Mouse (Mus musculus) CD4-positive naive resting alpha-beta T cell, adult 57 days (primary cell): ENCODE measurements around the gene Dbil5. TPM values are rescaled to one million over a fixed set of nuclear protein-coding genes. Genes with fewer than 3 reads are reported as not detected.

Source experiments
- total RNA-seq: library from RNA; stranded (reverse); gene quantifications from one replicate; pipeline ENCODE4 v1.2.4, GENCODE M21; 2023

Gene Dbil5
- not detected for total RNA-seq

GRCm38 (mm10) chr11:76217390-76217800, at the start of gene Dbil5, which contains the start of gene Gemin4:
Gene Dbil5, plus strand, starts transcription at chr11:76217608.
Gene Gemin4, minus strand, starts transcription at chr11:76217664.

DNA sequence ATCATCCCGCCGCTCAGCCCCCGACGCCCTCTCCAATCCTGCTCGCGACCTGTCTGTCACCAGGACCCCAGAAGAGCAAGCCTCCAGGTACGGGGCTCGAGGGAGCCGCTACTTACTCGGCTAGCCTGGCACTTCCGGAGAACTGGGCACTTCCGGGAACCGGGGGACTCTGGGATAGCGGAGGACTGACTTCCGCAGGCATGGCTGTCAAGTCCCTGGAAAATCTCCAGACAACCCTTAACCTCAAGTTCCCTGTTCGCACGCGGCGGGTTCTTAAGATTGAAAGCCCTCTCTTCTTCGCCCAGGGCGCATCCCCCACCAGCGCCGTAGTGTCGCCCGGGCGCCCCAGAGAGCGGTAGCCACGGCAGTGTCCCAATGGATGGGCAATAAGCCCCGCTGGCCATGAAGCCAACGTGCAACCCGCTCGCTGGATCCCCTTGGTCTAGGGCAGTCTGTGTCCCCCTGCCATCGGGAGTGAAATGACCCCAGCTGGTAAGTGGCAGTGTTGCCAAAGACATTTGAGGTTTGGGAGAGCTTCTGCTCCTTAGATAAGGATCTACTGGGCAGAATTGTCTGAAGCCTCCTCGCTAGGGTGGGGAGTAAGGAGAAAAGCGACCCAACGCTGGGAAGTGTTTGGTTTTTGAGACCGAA, 37.8 kb upstream of the Dbil5 start, which contains the start of the genes Vps53 and Fam57a:
Gene Vps53, minus strand, starts transcription at position 153 of the 651 bp plus-strand sequence.
Gene Fam57a, plus strand, starts transcription at position 177 of the 651 bp plus-strand sequence.

DNA sequence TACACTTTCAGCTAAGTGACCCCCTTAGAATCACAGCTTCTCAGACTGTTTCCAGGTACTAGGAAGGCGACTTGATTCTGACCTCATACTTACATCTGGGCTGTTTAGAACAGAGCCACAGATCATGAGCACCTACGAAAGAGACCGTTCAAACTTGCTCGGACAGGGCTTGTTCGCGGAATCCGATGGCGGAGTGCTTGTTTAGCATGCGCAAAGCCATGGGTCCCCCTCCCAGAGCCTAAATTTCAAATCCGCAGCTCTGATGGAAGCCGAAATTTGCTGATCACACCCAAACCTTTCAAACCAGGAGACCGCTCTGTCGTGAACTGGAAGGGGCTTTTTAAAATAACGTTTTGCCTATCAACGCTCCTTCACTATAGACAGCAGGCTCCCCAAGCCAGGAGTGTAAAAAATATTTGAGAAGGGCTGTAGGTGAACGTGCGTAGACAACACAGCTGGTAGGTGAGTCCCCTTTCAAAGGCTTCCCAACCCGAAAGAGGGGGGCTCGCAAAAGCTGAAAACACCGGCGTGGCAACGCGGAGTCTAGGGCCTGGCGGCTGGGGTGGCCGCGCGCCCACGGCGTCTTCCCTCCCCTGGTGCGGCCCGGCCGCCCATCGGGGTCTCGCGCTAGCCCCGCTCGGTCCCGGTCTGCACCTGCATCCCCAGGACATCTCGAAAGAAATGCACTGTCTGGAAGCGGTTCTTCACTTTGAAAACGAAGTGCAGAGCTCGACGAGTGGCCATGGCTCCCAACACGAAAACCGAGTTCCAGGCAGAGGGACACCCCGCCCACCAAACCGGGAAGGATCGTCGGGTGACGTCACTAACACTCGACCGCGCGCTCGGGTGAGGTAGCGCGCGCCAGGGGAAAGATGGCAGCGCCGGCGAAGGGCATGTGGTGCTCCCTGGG, 25.7 kb downstream of the Dbil5 start, which contains the start of the genes Mrm3 and Glod4:
Gene Mrm3, plus strand, starts transcription at position 815 of the 910 bp plus-strand sequence.
Gene Glod4, minus strand, starts transcription at position 825 of the 910 bp plus-strand sequence.

Other genes starting within 250 kb of the Dbil5 start
- 1.1 TPM for gene 1700016K19Rik, start 217.7 kb upstream of the Dbil5 start, total RNA-seq
- gene Rflnb, start 189.8 kb upstream of the Dbil5 start, total RNA-seq = 76.1 TPM
- gene Vps53, start 38.0 kb upstream of the Dbil5 start, total RNA-seq = 47.1 TPM
- 2.7 TPM for gene Fam57a, start 37.9 kb upstream of the Dbil5 start, total RNA-seq
- 9.4 TPM for gene Gemin4, start 56 bp downstream of the Dbil5 start, total RNA-seq
- gene Mrm3, start 26.1 kb downstream of the Dbil5 start, total RNA-seq = 15.4 TPM
- 15.7 TPM for gene Glod4, start 26.1 kb downstream of the Dbil5 start, total RNA-seq
- gene Nxn, start 181.5 kb downstream of the Dbil5 start, total RNA-seq = 9.1 TPM
- gene Timm22, start 189.3 kb downstream of the Dbil5 start, total RNA-seq = 18.8 TPM